Mouse (Mus musculus) spleen, postnatal 14 days (tissue): Measurements from ENCODE around the gene Eif3d.
"Not testable (repeated sequence)": the region's sequence is repeated elsewhere in the genome, so short reads cannot be mapped to it uniquely, and the experiment has no call there.

Experiments used
- DNase-seq, 2 experiments: peaks; one replicate each; pipeline ENCODE4 v3.0.0; 2021 to 2022; ENCODE audit warnings: low spot score in 2 of 2

The Eif3d gene

DNA sequence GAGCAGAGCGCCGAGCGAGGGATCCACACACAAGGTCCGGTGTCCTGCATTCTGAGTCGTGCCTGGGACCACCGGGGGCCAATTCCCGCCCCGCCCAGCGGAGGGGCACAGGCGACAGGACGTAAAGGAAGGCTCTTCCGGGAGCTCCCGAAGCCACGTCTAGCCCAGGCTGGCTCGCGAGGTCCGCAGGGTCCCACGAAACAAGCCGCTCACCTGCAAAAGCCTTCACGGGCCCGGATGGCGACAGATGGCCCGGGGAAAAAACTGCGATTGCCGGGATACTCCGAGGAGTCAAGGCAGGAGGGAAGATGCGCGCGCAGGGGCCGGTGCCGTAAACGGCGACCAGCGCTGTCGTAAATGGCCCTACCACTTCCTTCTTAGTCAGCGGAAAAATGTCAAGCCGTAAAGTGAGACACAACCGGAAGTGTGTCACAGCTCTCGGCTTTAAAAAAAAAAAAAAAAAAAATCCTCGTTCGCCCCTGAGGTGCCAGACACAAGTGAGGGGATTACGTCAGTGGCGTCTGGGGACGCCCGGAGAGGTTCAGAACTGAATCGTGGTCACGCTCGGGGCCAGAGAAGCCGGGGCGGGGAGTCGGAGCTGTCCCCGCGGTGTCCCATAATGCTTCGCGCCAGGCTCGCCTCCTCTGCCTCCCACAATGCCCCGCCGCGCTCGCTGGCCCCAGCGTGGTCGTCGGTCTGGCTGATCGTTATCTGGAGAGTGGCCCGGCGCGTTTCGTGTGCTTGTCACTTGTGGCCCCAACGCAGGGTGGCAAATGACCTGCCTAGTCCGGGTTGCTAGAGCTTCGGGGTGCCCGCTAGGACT lies at the start of gene Eif3d:
Gene Eif3d (minus strand): TSS at position 344 of the 823 bp plus-strand sequence.
- DNase-seq = peak; percentile 94 to 96

GRCm38 (mm10) chr15:78014046-78014445 lies 43.4 kb upstream of the Eif3d start:
- DNase-seq = no peak

DNA sequence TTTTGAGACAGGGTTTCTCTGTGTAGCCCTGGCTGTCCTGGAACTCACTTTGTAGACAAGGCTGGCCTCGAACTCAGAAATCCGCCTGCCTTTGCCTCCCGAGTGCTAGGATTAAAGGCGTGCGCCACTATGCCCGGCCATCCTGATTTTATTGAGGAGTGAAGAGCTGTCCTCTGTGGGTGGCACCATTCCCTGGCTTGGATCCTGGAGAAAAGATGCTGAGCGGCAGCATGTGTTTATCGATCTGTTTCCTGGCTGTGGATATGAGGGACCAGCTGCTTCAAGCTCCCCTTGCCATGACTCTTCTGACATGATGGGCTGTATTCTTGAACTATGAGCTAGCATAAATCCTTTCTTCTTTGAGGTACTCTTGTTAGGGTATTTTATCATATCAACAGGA lies 37.6 kb upstream of the Eif3d start:
- DNase-seq = not testable (repeated sequence)

- no peak for DNase-seq
Measured at GRCm38 (mm10) chr15:78003929-78004328, 33.3 kb upstream of the Eif3d start.

- no peak for DNase-seq
Measured at GRCm38 (mm10) chr15:78001400-78001799, 30.8 kb upstream of the Eif3d start.

- no peak for DNase-seq
Measured at GRCm38 (mm10) chr15:77988541-77988940, 17.9 kb upstream of the Eif3d start.

DNA sequence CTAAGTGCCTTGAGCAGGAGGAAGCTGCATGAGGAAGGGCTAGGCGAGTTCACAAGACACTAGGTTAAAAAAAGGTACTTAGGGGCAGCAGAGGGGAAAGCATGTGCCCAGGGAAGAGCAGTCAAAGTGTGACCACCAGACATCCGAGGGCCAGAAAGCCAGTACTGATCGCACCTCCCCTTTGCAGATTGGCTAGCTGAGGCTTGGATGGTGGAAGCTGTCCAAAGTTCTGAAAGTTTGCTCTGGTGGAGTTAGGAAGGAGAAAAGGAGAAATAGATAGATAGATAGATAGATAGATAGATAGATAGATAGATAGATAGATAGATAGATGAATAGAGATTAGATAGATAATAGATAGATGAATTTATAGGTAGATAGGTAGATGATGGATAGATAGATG lies 12.8 kb upstream of the Eif3d start:
- no peak for DNase-seq

DNA sequence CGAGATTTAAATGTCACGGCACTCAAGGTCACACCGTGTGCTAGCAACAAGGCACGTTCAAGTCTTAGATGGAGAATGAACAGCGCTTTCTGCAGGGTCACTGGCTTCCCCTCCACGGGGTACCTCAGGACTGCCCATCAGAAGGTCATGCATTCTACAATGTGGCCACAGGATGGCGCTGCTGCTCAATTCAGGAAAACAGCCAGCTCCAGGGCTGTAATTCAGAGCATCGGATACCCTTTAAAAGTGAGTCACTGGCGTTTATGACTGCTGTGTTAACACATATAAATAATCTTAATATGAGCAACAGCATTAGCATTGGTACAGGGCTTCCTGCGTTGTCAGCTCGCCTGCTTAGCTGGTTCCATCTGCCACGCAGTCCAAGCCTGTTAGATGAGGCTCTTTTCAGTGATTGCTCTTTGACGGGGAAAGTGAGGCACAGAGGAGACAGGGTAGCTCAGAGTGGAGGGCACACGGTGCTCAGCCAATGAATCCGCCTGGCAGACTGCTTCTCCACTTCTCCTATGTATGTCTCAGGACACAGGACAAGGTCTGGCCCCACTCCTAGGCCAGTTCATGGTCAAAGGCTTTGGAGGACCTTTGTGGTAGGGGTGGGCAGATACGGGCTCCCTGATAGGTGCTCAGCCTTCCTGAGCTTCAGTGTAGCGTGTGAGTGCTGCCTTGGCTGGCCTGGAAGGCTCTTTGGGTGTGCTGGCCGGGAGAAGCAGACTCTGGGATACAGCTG lies 11.8 kb upstream of the Eif3d start:
- peak in 1 of 2 experiments; percentile 59 for DNase-seq

GRCm38 (mm10) chr15:77981181-77981680 lies 10.6 kb upstream of the Eif3d start:
- DNase-seq = no peak

DNA sequence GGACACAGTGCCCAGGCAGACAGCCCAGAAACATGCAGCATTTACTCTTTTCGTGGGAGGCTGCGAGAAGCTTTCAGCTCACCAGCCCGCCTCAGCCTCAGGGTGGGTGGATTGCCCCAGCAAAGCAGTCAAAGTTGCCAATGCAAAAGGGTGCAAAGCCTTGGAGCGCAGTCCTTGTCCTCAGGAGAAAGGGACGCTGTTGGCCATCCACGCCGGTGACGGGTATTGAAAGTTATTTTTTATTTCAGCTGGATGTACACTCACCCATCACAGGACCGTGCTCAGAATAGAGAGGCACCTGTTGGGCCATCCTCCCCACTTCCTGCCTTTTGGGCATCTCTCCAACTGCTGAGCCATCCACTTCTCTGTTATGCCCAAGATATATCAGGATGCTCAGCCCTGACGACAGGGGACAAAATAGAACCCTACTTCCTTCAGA lies 8.8 kb upstream of the Eif3d start:
- no peak for DNase-seq

DNA sequence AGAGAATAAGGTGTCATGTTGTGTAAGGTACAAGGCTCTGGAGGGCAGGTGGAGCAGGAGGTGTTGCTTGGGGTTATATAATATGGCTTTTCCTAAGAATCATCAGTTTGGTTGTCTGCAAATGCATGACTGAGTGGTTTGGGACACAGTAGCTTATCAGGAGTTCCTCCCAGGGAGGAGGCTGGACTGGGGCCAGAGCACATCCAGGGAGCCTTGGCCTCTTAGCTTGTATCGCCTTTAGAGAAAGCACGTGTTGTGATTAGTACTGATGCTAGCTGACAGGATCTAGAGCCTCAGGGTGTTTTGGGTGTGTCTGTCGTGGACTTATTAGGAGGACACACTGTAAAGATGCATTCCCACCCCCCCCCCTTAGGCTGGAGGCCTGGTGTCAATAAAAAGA lies 7.0 kb upstream of the Eif3d start:
- no peak for DNase-seq

DNA sequence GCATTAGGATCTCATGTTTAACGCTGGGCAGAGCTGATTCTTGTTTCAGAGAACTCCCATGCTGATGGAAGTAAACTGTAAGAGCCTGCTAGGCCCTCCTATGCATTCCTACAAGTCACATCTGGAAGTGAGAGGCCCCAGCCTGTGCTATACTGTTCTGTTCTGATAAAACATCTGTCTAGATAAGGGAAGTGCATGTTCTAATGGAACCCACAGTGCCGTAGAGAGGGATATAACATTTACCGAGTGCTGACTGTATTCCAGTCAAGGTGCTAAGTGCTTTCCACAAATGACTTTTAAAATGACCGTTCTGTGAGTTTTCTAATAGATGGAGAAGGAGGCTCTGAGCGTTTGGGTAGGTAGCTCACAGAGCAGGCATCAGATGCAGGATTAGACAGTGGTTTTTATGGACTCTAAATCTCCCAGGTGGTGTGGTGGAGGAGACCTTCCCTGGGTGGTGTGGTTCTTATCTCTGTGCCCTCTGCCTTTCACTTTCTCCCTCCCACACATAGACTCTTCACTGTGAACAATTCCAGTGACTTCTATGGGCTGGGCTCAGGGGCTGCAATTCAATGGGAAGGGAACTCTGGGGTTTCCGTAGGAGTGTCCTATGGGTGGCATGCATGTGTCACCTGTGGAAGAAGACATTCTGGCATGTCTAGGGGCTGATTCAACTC lies 3.7 kb upstream of the Eif3d start:
- no peak for DNase-seq

DNA sequence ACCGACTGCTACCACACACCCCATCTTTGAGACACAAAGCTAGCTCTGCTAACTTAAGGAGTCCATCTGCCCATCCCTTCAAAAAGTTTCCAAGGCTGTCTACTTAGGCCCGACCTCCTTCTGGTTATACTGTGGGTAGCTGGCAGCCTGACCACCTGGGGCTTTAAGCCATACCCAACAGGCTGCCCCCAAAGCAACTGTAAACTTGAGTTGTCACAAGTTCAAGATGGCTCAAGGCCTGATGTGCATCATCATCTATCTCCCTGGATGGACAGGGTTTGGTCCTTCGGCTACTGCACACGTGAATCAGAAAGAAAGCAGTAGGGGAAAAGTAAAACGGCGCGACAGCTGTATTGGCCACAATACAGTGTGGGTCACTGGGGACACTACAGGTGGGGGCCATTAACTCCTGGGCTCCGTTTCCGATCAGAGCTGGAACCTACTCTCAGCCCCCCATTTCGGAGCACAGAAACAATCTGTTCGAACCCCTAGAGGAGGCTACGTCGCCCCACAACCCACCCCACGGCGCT lies 608 bp downstream of the Eif3d start:
- no peak for DNase-seq

DNA sequence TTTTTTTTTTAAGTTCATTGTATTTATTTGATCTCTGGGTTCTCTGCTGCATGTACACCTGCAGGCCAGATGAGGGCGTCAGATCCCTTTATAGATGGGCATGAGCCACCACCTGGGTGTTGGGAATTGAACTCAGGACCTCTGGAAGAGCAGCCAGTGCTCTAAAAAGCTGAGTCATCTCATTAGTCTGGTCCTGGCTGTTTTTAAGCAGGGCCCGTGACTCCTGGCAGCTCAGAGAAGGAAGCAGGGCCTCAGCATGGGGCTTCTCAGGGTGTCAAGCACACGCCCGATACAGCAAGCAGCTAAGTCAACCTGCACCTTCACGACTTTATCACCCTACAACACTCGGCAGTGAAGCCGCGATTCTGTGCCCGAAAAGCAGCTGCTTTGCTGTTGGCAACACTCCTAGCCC lies 5.5 kb downstream of the Eif3d start:
- DNase-seq = no peak

DNA sequence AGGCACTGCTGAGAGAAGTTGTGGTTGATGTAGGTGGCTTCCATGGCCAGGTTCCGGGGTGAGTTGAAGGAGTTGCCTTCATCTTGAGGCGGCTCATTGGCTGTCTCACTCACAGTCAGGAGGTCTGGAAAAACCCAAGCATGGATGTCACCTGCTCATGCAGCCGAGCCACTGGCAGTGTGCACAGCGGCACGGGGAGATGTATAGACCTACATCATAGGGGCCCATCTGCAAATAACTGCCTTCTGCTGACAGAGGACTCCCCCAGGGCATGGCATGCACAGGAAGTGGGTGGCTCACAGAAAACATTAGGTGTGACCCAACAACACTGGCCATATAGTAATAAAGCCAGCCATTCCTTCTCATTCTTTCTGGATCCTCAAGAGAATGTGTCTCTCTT lies 8.2 kb downstream of the Eif3d start:
- DNase-seq = no peak

- DNase-seq = no peak
Measured at GRCm38 (mm10) chr15:77960693-77961092, 9.9 kb downstream of the Eif3d start.

GRCm38 (mm10) chr15:77958071-77958470 lies 12.5 kb downstream of the Eif3d start:
- no peak for DNase-seq

DNA sequence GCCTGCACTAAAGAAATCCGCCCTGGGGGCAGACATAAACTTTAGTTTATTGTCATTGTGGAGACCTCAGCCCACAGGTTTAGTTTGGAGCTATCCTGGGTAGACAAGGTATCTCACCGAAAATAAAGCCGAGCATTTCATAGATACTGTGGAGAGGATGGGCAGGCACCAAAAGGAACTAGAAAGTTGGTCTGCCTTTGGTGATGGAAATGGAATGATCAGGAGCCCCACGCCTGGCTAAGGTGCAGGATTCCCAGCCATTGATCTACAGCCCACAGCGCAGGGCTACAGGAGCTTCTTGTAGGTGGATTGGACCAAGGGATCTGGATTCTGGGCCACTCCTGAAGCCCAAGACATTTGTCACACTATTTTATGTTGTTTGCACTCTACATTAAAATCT lies 13.0 kb downstream of the Eif3d start:
- no peak for DNase-seq

DNA sequence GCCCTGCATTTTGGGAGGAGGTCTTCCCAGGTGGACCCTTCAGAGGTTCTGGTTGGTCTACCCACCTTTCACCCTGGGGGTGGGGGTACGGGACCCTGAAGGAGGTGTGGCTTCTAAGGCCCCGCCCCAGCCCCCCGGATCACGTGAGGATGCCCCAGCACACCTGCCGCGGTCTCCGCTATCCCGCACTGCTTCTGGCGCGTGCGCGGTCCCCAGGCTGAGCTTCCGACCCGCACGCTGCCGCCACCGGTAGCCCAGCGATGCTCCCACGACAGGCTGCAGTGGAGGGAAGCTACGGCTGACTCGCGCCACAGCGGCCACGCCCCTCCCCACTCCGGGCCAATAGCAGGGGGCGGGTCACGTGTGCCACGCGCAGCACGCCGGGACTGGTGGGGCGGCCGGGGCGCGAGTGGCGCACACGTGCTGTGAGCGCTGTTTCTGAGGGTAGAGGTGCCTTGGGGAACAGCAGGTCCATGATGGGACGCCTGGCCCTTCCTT lies 14.2 kb downstream of the Eif3d start, which contains the start of gene Foxred2:
Gene Foxred2 (minus strand): TSS at position 319 of the 498 bp plus-strand sequence.
- DNase-seq = peak; percentile 61 to 76

DNA sequence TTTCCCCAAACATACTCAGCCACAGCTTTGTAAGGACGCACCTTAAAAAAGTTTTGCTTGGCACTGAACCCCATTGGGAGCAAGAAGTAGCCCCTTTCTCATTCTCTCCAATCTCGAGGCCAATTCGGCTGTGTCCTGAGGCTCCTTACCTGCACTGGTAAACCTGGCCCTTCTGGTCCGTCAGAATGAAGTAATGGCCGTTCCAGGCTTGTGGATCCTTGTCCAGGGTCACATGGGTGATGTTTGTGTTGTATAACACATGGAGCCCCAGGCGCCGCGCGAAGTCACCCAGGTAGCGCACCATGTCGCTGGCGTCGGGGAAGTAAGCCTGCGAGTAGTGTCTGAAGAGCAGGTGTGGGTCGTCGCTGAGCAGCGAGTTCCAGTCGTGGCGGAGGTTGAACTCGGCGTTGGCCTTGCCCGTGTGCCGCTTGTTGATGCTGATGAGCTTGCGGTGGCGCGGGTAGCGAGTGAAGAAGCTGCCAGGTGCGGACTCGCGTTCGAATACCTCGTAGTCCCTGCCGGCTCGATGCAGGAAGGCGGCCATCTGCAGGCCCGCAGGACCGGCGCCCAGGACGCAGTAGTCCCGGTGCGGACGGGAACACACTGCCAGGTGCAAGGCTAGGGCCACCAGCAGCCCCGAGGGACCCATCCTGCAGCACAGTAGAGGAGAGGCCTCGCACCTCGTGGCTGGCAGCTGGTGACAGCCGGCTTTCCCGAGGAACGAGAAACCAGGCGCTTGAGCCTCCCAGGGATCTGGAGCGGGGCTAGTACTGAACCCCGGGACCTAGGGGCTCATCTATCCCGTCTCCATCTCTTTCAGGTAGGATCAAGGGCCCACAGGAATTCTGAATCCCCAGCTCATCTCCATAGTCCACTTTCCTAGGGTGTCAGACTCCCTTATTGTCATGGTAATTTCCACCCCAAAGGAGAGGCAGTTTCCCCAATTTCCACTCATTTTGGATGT lies 14.9 kb downstream of the Eif3d start:
- DNase-seq = no peak
